Mouse (Mus musculus) heart, embryonic 14.5 days (tissue): ENCODE data around the gene Myh7. TPM values are rescaled to one million over a fixed set of nuclear protein-coding genes. Genes with fewer than 3 reads are reported as not detected.

Experiments
- ATAC-seq: fragments of 200-750 bp; cut with Nextera tagmentation; 2 replicates; pipeline ENCODE4 v1.8.0; 2017; ENCODE audit warnings: low read depth, moderate TSS enrichment; ENCODE audit not compliant: insufficient number of reproducible peaks, insufficient read depth, low FRiP score
- H3K27ac ChIP-seq, 2 experiments: fragments of 200-500 bp in 1 of 2; fragments of 300-500 bp in 1 of 2; sonication (generic) in 1 of 2; replicated peaks in 1 of 2; 2 replicates each; pipeline ENCODE4 v1.5.1; 2012 to 2014; ENCODE audit warnings: low read depth in 2 of 2, low read length in 2 of 2, control low read depth in 1 of 2, mild to moderate bottlenecking in 1 of 2, mixed read lengths in 1 of 2; ENCODE audit not compliant: control insufficient read depth in 1 of 2, insufficient read depth in 1 of 2
- H3K27me3 ChIP-seq: fragments of 300-500 bp; sonication (generic); 2 replicates; pipeline ENCODE4 v1.6.1; 2014; ENCODE audit warnings: mild to moderate bottlenecking, low read length, control low read depth; ENCODE audit not compliant: control insufficient read depth, insufficient read depth
- H3K36me3 ChIP-seq: fragments of 300-500 bp; sonication (generic); 2 replicates; pipeline ENCODE4 v1.6.1; 2014; ENCODE audit warnings: mild to moderate bottlenecking, control low read depth, low read length, mixed read lengths; ENCODE audit not compliant: control insufficient read depth, insufficient read depth
- H3K4me1 ChIP-seq, 2 experiments: fragments of 200-500 bp in 1 of 2; fragments of 300-500 bp in 1 of 2; sonication (generic) in 1 of 2; 2 replicates each; pipeline ENCODE4 v1.6.1; 2012 to 2014; ENCODE audit warnings: low read length in 2 of 2, control low read depth in 1 of 2, mixed read lengths in 1 of 2; ENCODE audit not compliant: control insufficient read depth in 2 of 2, insufficient read depth in 2 of 2
- H3K4me2 ChIP-seq: fragments of 300-500 bp; sonication (generic); 2 replicates; pipeline ENCODE4 v1.6.1; 2014; ENCODE audit warnings: mild to moderate bottlenecking, low read length
- H3K4me3 ChIP-seq, 2 experiments: fragments of 200-500 bp in 1 of 2; fragments of 300-500 bp in 1 of 2; sonication (generic) in 1 of 2; 2 replicates each; pipeline ENCODE4 v1.5.1; 2012 to 2014; ENCODE audit warnings: low read length in 2 of 2, mild to moderate bottlenecking in 2 of 2, control low read depth in 1 of 2, low read depth in 1 of 2, moderate library complexity in 1 of 2; ENCODE audit not compliant: control insufficient read depth in 1 of 2, insufficient read depth in 1 of 2
- H3K9ac ChIP-seq: fragments of 300-500 bp; sonication (generic); 2 replicates; pipeline ENCODE4 v1.6.1; 2014; ENCODE audit warnings: mild to moderate bottlenecking, low read length
- H3K9me3 ChIP-seq: fragments of 300-500 bp; sonication (generic); 2 replicates; pipeline ENCODE4 v1.6.1; 2016; ENCODE audit warnings: low read length, control low read depth; ENCODE audit not compliant: control insufficient read depth
- WGBS: fragments of 180-500 bp; shearing (Covaris S2); extraction: QIAGEN DNeasy Blood & Tissue Kit; methylation state at CpG from one replicate; pipeline ENCODE4 v1.1.7; 2014; 5-methylcytosine and 5-hydroxymethylcytosine counted together
- polyA plus RNA-seq: library from polyadenylated mRNA; unstranded; fragments of >200 nt; fragmentation: Nextera tagmentation; extraction: Ambion mirVana; gene quantifications from 2 replicates; pipeline ENCODE4 v1.2.1, GENCODE M21; 2014

The Myh7 gene
- polyA plus RNA-seq, 1 experiment from 2014 or later = 5,319 TPM

GRCm38 (mm10) chr14:54937361-54938182 is 56.9 kb downstream of the Myh7 start:
- H3K36me3 ChIP-seq = peaks cover 31% of the 10 kb centered on the region
- H3K4me1 ChIP-seq = peaks cover 10 to 13% of the 10 kb centered on the region in 2 experiments; a peak in 3 of 4 replicates
- no peak overlapping the region for H3K4me3 ChIP-seq
- no peaks in the 10 kb centered on the region for H3K9me3 ChIP-seq
- no peaks in the 10 kb centered on the region for H3K27me3 ChIP-seq
- H3K9ac ChIP-seq = no peak overlapping the region
- no peak overlapping the region for H3K4me2 ChIP-seq
- WGBS = 55% methylated on average over 16 of the region's 16 CpGs
- ATAC-seq = no peak
- 0 out of 4 replicates have a peak overlapping the region, but pooled peaks of 1 of the 2 experiments have one; percentile 21 for H3K27ac ChIP-seq

DNA sequence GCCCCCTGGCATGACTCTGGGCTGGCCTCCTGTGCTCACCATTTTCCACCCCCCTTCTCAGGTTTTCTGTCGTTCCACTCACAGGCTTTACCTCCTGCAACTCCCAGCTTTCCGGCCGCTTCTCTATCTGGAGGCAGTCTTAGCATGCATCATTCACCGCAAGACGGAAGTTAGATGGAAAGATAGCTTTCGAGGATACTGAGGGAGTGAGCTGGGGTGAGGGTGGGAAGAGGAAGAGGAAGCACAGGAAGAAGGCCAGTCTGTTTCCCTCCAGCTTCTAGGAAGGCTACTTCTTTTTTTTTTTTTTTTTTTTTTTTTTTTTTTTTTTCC is 57.6 kb downstream of the Myh7 start:
- H3K4me1 ChIP-seq = peaks cover 10 to 13% of the 10 kb centered on the region in 2 experiments; a peak in 3 of 4 replicates
- WGBS = 24% methylated on average over 6 of the region's 6 CpGs
- H3K27me3 ChIP-seq = no peaks in the 10 kb centered on the region
- H3K9ac ChIP-seq = peak overlapping the region; percentile 41; the same call in 1 of the 2 replicates
- H3K9me3 ChIP-seq = no peaks in the 10 kb centered on the region
- H3K27ac ChIP-seq = no peak overlapping the region; a peak in 1 of 4 replicates
- no peak overlapping the region for H3K4me2 ChIP-seq
- H3K36me3 ChIP-seq = peaks cover 23% of the 10 kb centered on the region
- H3K4me3 ChIP-seq = no peak overlapping the region
- ATAC-seq = no peak

DNA sequence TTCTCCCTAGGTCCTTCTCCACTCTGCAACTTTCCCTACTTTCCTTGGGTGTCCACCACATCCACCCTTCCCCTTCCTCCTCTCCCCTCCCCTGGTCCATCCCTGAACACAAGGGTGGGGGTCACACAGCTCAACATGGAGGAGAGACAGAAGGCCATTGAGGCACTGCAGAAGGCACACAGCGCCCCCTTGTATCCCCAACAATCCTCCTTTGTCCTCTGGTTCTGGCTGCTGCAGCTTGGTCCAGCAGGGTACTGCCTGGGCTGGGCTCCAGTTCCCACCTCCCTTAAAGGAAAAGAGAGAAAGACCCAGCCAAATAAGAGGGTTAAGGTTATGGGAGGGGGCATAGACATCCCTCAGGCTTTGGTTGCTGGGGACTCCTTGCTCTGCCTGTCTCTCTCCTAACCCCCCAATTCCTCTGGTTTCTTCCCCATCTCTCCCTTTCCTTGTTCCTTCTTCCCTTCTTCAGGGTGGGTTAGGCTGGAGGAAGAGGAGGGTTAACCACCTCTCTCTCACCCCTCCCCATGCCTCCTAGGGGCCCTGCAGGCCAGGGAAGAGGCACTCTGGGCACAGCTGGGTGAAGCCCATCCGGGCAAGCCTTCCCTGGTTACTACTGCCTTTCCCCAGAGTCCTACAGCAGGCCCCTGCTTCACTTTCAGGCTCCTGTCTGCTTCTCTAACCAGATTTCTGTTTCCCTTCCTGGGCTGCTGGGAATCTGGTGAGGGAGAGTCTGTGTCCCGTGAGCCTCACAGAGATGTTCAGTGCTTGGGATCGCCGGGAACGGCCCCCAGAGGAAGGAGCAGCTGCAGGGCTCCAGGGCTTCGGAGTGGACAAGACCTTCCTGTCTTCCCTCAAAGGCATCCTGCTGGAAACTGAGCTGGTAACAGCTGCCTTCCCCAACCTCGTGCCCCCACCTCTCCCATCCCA is 58.3 kb downstream of the Myh7 start, which contains the start of gene Cmtm5:
Gene Cmtm5, plus strand, starts transcription at position 358 of the 927 bp plus-strand sequence.
- Histone ChIP-seq H3K27me3 (no peaks in the 10 kb centered on the region), H3K4me2 (no peak within 1 kb of the TSS), H3K9ac (peak within 1 kb of the TSS; percentile 41; the same call in 1 of the 2 replicates), H3K27ac (peak within 1 kb of the TSS in 1 of 2 experiments; percentile 5; a peak in 1 of 4 replicates), H3K9me3 (no peaks in the 10 kb centered on the region), H3K4me3 (no peak within 1 kb of the TSS), H3K4me1 (peaks cover 10 to 13% of the 10 kb centered on the region in 2 experiments; a peak in 3 of 4 replicates), H3K36me3 (peaks cover 17% of the 10 kb centered on the region)
- WGBS = 16% methylated on average over 8 of the region's 8 CpGs
- ATAC-seq = no peak

GRCm38 (mm10) chr14:54932645-54933150 is 61.7 kb downstream of the Myh7 start, which contains the start of gene Il25:
Gene Il25, plus strand, starts transcription at chr14:54932695.
- 0 out of 2 replicates have a peak, but pooled peaks cover 2% of the 10 kb centered on the region for H3K27me3 ChIP-seq
- no peaks in the 10 kb centered on the region for H3K36me3 ChIP-seq
- no peak within 1 kb of the TSS for H3K9ac ChIP-seq
- 28% methylated on average over 6 of the region's 6 CpGs for WGBS
- no peak for ATAC-seq
- no peak within 1 kb of the TSS for H3K4me3 ChIP-seq
- no peak within 1 kb of the TSS for H3K27ac ChIP-seq
- H3K4me2 ChIP-seq = no peak within 1 kb of the TSS
- H3K4me1 ChIP-seq = peaks cover 12 to 22% of the 10 kb centered on the region in 2 experiments
- no peaks in the 10 kb centered on the region for H3K9me3 ChIP-seq

DNA sequence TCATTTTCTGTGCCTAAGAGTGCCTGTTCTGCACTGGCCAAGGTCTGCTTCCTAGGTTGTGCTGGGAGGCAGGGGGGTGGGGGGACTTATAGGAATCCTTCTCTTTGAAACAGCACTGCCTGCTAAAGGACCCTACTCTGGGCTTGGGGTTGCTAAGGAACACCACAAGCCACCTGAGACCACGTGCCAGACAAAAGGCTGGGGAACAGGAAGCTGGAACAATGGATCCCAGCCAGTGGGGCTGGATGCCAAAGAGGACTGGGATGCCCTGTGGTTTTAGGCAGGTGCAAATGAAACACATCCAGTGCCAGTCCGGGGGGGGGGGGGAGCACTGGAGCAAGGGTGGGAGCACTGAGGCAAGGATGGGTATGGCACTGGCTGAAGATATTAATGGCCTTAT is 64.0 kb downstream of the Myh7 start:
- 38% methylated on average over 2 of the region's 2 CpGs for WGBS
- no peak for ATAC-seq
- peaks cover 7% of the 10 kb centered on the region for H3K27me3 ChIP-seq
- H3K36me3 ChIP-seq = no peaks in the 10 kb centered on the region
- H3K27ac ChIP-seq = no peak overlapping the region
- no peaks in the 10 kb centered on the region for H3K9me3 ChIP-seq
- no peak overlapping the region for H3K4me2 ChIP-seq
- H3K4me3 ChIP-seq = no peak overlapping the region
- H3K4me1 ChIP-seq = peaks cover 14 to 26% of the 10 kb centered on the region in 2 experiments
- no peak overlapping the region for H3K9ac ChIP-seq

DNA sequence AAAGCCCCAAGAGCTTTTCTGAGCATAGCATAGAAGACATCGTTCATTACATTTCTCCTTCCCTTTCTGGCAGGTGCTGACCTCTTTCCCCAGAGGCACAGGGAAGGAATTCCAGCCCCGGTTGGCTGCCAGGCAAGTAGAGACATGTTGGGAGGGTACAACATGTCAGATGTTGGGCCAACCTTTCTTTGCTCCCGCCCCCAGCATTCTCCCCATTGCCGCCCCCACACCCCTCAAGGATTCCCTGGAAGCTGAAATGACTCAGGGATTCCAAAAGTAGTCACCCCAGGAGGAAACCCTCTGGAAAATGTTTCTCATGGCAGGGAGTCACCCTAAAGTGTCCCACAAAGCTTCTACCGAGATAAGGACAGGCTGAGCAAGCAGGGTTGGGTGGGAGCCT is 64.6 kb downstream of the Myh7 start:
- no peaks in the 10 kb centered on the region for H3K9me3 ChIP-seq
- H3K4me3 ChIP-seq = no peak overlapping the region
- H3K27ac ChIP-seq = no peak overlapping the region
- H3K9ac ChIP-seq = no peak overlapping the region
- H3K4me2 ChIP-seq = no peak overlapping the region
- H3K36me3 ChIP-seq = no peaks in the 10 kb centered on the region
- peaks cover 7% of the 10 kb centered on the region for H3K27me3 ChIP-seq
- ATAC-seq = no peak
- H3K4me1 ChIP-seq = peaks cover 21 to 32% of the 10 kb centered on the region in 2 experiments
- 53% methylated on average over 5 of the region's 5 CpGs for WGBS

DNA sequence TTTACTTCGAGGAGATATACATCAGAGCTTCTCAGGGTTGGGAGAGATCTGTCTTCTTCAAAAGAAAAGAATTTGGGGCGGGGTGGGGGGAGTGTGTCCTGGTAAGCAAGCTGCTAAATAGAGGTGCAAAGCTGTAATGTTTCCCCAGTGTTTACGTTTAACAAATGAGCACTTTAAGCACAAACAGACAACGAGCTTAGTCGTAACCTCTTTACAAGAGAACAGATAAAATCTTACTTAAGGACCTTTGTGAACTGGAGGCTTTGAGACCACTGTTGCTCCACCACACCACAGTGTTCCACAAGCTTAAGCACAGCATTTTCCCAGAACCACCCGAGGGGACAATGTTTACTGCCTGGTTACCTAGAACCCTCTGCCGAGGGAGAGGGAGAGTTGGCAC is 67.1 kb downstream of the Myh7 start:
- Histone ChIP-seq H3K36me3 (no peaks in the 10 kb centered on the region), H3K9ac (peak overlapping the region; percentile 89), H3K27me3 (peaks cover 7% of the 10 kb centered on the region), H3K4me2 (peak overlapping the region; percentile 98), H3K9me3 (no peaks in the 10 kb centered on the region), H3K4me3 (peak overlapping the region; percentile 49 to 61; a peak in 2 of 4 replicates), H3K4me1 (peaks cover 24 to 35% of the 10 kb centered on the region in 2 experiments), H3K27ac (peak overlapping the region in 1 of 2 experiments; percentile 88; a peak in 2 of 4 replicates)
- 40% methylated on average over 7 of the region's 7 CpGs for WGBS
- no peak for ATAC-seq
